Mouse (Mus musculus) mature B cell (primary cell): ENCODE measurements around the gene Tacr1.
"Not testable (repeated sequence)": the region's sequence is repeated elsewhere in the genome, so short reads cannot be mapped to it uniquely, and the experiment has no call there.

Experiments
- in situ Hi-C: fragments of 300-500 bp; cut with MboI; formaldehyde crosslinking; loops from 2 replicates; pipeline ENCODE4 v1.14.3; 2019

Tacr1 gene

DNA sequence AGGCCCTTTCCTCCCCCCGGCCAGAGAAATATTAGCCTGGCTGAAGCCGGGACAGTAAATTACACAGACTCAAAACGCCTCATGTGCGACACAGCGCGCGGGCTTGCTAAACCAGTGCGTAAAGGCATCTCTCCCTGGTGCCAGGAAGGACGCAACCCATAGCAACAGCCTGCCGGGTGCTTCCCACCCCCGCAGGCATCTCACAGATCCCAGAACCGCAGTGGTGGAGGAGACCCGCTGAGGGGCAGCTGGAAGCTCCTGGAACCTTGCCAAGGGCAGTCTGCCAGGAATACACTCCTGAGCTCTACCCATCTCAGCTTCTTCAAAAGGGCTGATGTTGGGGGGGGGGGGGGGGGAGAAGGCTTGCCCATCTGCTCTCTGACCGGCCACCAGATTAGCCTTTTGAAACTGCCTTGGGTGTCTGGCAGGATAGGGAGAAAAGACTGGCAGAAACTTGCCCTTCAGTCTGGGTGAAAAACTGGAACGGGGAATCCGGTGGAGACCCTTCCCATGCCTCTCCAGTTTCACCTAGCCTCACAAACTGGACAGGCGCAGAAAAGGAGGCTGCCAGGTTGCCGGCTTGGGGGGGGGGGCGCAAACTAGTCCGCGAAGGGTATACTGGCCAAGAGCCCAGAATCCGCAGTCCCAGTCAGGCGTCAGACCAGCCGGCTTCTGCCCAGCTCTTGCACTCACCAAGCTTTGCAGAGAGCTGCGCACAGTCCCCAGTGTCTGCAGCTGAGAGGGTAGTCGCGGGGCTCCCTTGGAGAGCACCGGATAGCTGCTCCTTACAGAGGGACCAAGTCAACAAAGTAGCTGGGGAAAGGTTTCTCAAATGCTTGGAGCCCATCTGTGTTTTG lies at the start of gene Tacr1:
TSS of gene Tacr1 (plus strand) at position 740 of the 857 bp plus-strand sequence.
- in situ Hi-C loops, result no loop called here

DNA sequence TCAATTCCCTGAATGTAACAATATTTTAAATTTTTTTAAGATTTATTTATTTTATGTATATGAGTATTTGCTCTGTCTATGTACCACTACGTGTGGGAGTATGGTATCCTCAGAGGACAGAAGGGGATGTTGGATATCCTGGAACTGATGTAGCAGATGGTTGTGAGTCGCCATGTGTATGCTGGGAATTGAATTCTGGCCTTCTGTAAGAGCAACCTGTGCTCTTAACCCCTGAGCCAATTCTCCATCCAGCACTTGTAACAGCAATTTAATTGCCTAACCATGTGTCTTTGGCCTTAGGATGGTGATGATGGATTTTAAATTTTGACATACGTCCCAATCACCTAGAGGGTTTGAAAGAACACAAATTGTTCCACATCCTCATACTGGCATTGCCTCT lies 26.0 kb upstream of the Tacr1 start:
- in situ Hi-C loops, result no loop called here

DNA sequence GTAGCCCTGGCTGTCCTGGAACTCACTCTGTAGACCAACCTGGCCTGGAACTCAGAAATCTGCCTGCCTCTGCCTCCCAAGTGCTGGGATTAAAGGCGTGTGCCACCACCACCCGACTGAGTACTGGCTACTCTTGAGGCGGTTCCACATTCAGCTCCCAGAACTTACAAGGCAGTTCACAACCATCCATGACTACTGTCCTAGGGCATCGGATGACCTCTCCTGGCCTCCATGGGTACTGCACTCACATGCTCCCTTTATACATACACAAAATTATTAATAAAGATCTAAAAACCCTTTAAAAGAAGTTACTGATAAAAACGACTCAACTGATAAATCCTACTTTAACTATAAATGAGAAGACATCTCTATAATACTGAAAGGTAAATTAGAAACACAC lies 18.6 kb upstream of the Tacr1 start:
- in situ Hi-C loops, result no loop called here

DNA sequence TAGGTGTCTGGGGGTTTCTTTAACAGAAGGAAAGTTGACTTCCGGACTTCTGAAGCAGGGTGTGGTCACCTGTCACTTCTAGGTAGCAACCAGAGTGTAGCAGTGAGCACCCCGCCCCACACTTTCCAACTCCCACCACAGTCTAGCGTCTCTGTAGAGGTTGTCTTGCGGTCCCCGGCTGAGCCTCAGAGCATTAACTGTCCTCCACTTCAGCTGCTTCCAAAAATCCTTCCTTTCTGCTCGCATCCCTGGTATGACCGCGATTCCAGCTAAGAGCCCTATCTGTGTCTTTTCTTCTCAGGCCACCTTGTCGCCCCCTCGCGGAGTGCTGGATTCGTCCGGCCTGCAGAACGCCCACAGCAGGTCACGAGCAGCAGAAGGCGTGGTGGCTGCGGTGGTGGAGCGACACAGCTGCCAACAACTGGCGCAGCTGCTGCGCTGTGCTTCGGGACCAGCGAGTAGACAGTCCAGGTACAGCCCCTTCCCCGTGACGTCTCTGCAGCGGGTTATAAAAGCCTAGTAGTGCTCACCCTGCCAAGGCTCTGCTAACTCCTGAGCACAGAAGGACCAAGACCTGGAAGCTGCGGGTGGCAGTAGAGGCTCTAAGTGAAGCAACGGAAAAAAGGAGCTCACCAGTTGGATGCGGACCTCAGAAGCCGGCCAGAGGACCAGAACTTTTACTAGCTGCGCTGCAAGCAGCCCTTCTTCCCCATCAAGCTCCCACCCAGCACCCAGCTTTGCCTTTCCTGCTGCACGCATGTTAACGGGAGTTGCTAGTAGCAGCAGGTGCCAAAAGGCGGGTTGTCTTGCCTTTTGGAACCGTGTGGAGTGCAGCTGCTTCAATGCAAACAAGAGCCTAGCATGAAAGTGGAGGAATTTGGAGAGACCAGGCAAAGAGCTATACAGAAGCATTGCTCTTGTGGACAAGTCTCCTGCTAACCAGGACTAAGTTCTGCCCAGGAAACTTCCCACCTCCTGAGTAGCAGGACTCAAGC lies 664 bp downstream of the Tacr1 start:
- in situ Hi-C loops, result no loop called here

DNA sequence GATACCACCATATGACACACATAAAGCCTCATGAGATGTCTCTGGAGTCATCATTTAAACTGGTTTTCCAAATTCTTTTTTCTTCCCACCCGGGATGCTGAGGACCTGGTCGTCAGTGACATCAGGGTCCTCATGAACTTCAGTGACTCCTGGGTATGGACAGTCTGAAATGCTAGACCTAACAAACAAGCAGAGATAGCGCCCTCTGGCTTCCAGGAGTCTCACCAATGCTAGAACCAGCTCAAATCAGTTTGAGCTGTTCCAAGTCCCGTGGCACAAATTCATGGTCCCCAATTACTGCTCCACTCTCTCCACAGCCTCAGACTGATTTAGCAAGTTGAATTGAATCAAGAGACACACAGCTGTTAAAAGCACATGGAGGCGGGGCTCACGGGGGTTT lies 16.2 kb downstream of the Tacr1 start:
- in situ Hi-C loops, result no loop called here

DNA sequence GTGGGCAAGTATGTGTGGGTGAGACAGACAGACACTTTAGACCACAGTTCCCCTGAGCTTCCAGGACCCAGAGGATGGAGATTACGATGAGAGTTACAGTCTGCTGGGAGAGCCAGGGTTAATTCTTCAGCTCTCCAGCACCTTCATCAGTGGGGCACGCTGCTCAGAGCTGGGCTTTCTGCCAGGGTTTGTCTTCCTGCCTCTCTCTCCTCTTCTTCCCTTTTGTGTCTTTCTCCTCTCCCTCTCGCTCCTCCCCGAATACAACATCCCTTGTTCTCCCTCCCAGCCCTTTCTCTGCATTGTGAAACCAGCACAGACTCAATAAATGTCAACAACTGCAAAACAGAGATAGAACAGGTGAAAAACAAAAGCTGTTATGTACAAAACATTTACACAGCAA lies 18.1 kb downstream of the Tacr1 start:
- in situ Hi-C loops, result no loop called here

DNA sequence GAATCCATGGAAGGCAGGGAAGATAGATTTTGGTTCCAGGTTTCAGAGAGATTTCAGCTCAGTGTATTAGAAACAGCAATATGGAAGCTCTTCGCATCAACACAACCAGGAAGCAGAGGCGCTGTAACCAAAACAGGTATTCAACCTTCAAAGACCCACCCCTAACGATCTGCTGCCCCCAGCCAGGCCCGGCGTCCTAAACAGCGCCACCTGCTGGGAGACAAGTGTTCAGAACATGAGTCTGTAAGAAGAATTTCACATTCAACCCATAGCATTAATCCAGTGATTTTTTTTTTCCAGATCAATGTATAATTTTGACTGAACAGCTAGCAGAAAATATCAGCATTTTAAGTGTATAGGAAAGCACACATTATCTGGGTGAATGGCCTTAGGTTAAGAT lies 26.8 kb downstream of the Tacr1 start:
- in situ Hi-C loops, result no loop called here

DNA sequence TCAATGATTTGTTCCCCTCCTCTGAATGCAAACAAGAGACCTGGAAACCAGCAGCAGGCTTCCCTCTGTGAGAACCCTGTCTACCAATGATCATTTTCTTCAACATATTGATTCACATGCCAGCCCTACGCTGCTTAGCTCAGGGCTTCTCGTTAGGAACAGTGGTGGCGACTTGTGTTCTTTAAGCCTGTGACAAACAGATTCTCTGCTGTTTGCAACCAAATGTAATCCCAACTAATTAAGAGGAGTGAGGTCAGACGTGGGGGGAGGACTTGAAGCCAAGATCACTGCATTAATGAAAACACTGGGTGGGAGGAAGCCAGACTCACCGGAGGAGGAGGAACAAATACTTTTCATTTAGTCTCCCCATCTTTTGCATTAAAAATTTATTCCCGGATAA lies 27.6 kb downstream of the Tacr1 start:
- in situ Hi-C loops, result no loop called here

DNA sequence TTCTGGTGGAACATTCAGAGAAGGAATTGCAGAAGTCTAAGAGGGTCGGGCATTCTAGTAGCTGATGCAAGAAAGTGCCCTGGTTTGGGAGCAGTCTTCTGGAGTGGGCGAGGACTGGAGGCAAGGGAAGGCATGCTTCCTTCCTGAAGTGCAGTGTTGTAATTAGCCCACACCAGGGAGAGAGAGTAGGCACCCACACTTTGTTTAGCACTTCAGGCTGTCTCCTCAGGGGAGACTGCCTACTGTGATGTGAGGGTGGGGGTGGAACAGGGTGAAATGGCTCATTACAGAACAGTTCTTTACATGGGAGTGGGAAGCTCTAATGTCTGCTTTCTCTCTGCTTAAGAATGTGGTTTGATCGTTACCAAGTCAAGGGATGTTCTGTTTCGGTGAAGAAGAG lies 35.0 kb downstream of the Tacr1 start:
- in situ Hi-C loops, result no loop called here

DNA sequence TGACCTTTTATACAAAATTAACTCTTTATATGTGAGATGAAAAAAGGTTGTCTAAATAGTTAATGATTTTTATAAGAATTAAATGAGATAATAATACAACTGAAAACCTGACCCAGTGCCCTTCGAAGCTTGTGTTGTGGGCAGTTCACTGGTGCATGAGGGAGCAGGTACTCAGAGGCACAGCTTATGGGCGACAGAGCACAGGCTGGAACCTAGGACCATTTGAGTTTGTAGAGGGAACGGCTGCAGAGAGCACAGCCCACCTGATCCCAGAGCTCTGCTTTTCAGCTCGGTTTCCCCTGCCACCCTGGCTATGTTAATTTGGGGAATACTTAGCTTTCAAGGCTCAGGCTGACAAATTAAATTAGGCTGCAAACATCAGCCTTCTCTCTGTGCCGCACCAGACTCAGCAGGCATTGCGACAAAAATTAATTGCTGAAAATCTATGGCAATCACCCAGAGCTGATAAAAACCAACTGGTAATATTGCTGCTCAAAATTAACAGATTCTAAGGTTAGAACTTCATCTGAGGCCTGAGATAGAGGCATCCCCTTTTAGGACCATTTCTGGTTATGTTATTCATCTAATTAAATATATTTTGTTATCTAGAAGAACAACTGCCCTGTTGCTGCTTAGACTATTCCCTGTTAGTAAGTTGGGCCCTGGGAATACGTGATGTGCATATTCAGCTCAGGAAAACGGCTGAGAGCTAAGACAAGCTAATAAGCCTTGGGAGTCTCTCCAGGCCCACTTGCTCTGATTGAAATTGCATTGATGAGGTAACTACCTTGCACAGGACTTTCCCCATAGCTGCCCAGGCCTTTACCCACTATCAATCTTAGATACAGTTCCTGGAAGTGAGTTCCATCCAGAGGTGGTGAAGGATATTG lies 50.3 kb downstream of the Tacr1 start:
- in situ Hi-C loops, result not testable (repeated sequence)

DNA sequence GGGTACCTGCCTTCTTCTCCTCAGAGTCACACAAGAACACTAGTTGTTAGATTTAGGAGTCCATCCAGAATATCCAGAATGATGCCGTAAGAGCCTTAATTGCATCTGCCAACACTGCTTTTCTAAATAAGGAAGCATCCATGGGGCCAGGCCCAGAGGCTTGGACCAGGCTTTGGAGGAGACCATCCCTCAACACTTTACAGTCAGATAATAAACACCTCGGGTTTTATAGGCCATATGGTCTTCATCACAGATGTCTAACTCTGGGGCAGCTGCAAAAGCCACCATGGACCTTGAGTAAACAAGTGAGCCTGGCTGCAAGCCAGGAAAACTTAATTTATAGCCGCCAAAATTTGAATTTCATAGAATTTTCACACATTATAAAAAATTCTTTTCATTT lies 53.1 kb downstream of the Tacr1 start:
- in situ Hi-C loops, result no loop called here

DNA sequence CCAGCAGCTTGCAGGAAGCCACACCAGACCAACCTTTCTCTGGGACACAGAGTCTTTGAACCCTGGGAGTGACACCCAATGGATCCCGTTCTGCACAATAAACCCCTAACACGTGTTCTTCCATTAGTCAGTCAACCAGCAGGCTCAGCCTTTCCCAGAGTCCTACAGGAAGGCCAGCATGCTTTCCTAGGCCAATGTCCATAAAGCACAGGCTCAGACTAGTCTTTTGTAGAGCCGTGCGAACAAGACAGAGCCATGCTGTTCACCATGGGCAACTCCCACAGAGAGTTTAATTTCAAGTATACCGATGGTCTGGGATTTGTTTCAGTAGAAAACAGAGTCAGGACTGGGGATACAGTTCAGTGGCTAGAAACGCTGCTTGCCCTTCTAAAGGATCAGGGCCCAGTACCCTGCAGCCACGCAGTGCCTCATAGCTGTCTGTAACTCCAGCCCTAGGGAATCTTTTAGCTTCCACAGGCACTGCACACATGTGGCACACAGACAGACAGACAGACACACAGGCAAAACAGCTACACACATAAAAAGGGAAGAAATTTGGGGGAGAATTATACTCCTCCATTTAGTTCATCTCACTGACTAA lies 55.1 kb downstream of the Tacr1 start:
- in situ Hi-C loops, result no loop called here

DNA sequence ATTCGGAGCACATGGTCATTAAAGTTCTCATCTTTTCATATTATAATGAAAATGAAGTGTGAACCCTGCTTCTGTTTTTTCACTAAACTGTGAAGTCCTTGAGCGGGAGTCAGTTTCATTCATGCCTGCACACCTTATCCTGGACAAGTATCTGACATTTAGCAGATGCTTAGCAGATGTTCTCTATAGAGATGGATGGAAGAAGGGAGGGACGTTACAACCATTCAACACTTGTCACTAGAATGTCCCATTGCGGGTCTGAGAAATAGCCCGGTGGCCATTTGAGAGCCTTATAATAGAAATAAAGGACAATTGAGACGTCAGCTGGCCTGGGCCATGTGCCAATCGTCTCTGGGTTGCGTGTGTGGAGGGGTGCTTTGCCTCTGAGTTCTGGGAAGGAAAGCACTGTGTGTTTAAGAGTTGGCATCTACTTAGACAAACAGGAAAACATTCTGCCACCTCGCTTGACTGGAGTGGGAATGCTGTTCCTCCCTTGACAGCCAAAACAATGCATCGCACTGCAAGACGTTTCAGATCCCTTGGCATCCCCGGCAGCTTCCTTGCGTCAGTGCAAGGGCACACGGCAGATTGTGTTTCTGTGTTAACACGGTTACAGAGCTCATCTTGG lies 56.7 kb downstream of the Tacr1 start:
- in situ Hi-C loops, result no loop called here

DNA sequence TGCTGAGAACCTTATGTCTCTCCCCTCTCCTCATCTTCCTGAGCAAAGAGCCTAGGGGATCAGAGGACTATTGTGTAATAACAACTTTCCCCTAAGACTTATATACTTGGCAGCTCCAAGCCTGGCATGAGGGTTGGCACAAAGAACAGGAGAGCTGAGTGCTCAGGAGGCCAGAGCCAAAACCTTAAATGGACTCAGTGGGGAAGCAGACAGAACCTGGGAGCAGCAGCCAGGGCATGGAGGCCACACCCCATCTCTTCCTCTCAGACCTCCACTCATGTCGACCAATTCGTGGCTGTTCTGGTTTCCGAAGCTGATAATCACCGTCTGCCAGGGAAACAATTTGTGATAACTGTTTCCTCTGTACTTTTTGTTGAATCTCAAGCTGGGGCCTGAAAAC lies 61.0 kb downstream of the Tacr1 start:
- in situ Hi-C loops, result no loop called here

DNA sequence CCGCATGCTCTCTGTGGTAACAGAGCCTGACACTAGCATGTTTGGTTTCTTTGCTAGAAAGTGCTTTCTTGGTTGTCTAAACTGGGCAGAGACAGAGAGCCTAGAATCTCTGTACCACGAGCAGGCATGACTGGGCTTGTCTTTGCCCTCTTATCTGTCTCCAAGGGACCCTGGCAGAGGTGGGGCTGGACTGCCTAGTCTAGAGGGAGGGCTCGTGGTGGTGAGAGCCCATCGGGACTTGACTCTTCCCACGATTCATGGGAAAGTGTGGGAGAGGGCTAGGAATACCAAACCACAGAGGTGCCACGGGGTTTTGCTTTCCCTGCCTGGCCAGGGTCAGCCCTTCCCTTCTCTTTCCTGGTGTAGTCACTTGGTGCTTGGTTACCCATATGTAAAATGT lies 72.3 kb downstream of the Tacr1 start:
- in situ Hi-C loops, result no loop called here

DNA sequence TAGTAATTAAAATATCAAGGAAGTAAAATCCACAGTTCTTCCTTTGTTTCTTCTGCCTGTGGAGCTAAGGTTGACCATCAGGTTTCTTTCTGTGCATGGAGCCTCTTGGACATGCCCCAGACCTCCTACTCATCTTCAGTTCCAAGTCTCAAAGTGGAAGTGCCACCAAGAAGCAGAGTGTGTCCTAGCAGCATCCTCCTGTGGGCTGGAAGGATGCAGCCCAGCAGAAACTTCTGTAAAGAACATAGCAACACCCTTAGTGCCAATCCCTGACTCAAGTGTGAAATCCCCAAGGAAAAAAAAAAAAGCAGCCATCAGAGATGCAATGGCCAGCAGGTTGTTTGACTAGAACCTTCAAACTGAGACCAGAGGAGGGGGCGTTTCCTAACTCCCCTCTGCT lies 81.7 kb downstream of the Tacr1 start:
- in situ Hi-C loops, result no loop called here

DNA sequence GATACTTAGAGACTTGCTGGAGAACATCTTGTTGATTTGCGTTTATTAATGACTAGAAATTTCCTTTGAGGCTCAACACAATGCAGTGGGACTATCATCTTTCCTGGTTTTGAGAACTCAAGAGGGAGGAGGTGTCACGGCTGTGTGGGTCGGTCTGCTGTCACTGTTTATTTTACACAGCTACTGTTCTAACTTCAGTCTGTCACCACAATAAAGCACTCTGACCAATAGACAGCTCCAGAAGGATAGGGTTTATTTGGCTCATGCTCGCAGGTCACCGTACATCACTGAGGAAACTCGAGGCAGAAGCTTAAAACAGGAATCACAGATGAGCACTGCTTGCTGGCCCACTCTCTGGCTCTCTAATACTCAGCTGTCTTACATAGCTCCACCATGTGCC lies 92.3 kb downstream of the Tacr1 start:
- in situ Hi-C loops, result no loop called here

DNA sequence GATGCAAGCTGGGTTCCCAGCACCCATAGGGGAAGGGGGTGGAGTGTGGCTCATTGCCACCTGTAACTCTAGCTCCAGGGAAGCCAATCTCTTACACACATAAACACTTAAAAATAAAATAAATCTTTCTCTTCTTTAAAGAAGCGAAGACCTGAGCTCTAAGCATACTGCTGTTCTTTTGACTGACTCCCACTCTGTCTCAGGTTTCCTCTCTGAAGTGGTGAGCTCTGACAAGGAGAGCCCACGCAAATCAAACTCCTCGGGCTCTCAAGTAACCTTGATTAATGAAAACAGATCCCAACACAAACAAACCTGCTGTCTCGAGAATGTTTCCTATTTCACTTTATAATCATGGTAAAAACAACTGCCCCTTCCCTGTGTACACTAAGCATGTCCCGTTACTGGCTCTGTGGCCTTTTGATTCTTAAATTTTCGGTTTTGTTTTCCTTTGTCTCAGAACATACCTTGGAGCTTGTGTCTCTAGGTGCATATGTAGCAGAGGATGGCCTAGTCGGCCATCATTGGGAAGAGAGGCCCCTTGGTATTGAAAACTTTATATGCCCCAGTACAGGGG lies 108.8 kb downstream of the Tacr1 start:
- in situ Hi-C loops, result no loop called here

DNA sequence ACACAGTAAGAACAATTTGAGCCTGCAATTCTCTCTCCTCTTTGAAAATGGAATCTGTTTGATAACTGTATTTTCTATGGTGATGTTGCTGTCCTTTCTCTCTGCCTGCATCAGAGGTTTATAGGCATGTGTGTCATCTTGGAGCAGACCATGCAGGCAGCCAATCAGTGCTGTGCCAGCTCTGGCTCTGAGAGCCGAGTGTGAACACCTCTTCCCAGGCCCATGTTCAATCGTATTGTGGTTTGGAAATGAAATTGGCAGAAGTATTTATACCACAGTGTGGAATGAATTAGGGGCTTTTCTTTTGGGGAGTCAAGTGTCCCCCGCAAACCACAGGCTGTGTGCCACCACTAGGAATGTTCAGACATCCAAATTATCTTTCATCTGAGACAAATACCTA lies 117.5 kb downstream of the Tacr1 start:
- in situ Hi-C loops, result no loop called here

DNA sequence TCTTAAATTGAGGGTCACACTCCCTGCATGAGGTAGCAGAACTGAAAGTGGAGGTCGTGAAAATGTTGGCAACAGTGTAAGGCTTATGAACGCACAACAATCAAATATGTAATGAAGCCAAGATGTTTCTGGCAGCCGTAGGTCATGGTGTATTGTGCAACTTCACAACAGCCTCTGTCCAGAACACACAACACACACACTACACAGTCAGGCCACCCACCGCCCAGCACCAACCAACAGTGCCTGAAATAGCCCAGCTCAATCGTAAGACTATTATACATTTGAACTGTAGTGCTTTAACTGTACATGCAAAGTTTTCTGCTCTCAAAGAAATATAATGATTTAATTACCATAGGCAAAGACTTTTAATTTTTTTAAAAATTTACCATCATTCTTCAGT lies 120.4 kb downstream of the Tacr1 start:
- in situ Hi-C loops, result no loop called here
